ENCODE assay signal across 12 mouse cellular contexts in the genomic region with DNA sequence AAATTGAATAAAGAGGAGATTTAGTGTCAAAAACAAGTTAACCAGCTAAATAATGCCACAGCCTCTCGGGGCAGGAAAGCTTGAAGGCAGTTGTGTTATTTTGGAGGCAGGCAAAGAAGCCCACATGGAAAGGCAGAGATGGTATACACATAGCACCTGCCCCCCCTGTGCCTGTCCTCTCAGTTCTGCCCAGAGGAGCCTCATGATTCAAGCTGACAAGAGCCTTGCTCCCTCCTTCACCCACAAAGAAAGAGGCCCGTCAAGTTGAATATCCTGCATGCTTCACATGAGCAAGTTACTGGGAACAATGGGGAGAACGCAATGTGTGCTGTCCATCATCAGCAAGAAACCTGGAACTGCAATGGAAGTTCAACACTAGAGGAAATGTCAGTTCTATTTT.
"Had no signal": no experiment of that assay in that cellular context is flagged by ENCODE, and none has a peak within 500 bp of the region (broad histone marks: within the 10 kb centered on the region; RNA-seq: fewer than 3 reads in every experiment).

No protein-coding gene starts in this region.

- H3K36me3 ChIP-seq: kidney, embryonic 15.5 days; limb, embryonic 10.5 days; liver, embryonic 15.5 days had no signal

- DNase-seq: kidney, adult 2 months; kidney, postnatal 14 days; lung, adult 2 months; lung, postnatal 36 days; thymus, adult 18-20 months; thymus, postnatal 14 days had no signal

- ATAC-seq: lung, postnatal 0 days had no signal

- H3K4me1 ChIP-seq: kidney, embryonic 15.5 days; limb, embryonic 10.5 days; liver, embryonic 15.5 days had no signal

- H3K9me3 ChIP-seq: kidney, embryonic 15.5 days; limb, embryonic 10.5 days; liver, embryonic 15.5 days had no signal

- H3K9ac ChIP-seq: kidney, embryonic 15.5 days; liver, embryonic 15.5 days had no signal

- H3K27me3 ChIP-seq: kidney, embryonic 15.5 days; liver, embryonic 15.5 days had no signal

- H3K27ac ChIP-seq: kidney, embryonic 15.5 days; left cerebral cortex, adult 2 months; limb, embryonic 10.5 days; liver, embryonic 15.5 days had no signal

- H3K4me2 ChIP-seq: kidney, embryonic 15.5 days; liver, embryonic 11.5 days; liver, embryonic 15.5 days had no signal

- H3K4me3 ChIP-seq: kidney, embryonic 15.5 days; left cerebral cortex, adult 2 months; limb, embryonic 10.5 days; liver, embryonic 15.5 days had no signal
